Mouse (Mus musculus) kidney, postnatal 0 days (tissue): ENCODE measurements around the gene Agbl4. TPM values are rescaled to one million over a fixed set of nuclear protein-coding genes. Genes with fewer than 3 reads are reported as not detected.

Source experiments
- ATAC-seq: fragments of 200-750 bp; cut with Nextera tagmentation; replicated peaks from 2 replicates; pipeline ENCODE4 v1.8.0; 2017; ENCODE audit warnings: low read depth, moderate number of reproducible peaks, moderate TSS enrichment, moderate library complexity; ENCODE audit not compliant: low FRiP score
- DNase-seq: peaks from one replicate; pipeline ENCODE4 v3.0.0-alpha.2; 2016; ENCODE audit warnings: low spot score
- H3K27ac ChIP-seq: fragments of 300-500 bp; sonication (generic); 2 replicates; pipeline ENCODE4 v1.5.1; 2014; ENCODE audit warnings: mild to moderate bottlenecking
- H3K27me3 ChIP-seq: fragments of 300-500 bp; sonication (generic); 2 replicates; pipeline ENCODE4 v1.6.1; 2014; ENCODE audit warnings: low read length, mixed read lengths; ENCODE audit not compliant: insufficient read depth
- H3K36me3 ChIP-seq: fragments of 300-500 bp; sonication (generic); 2 replicates; pipeline ENCODE4 v1.6.1; 2014; ENCODE audit warnings: low read length, mixed read lengths; ENCODE audit not compliant: insufficient read depth
- H3K4me1 ChIP-seq: fragments of 300-500 bp; sonication (generic); replicated peaks from 2 replicates; pipeline ENCODE4 v1.6.1; 2014; ENCODE audit warnings: antibody characterized with exemption, low read length, mixed read lengths; ENCODE audit not compliant: insufficient read depth
- H3K4me2 ChIP-seq: fragments of 300-500 bp; sonication (generic); 2 replicates; pipeline ENCODE4 v1.6.1; 2014; ENCODE audit warnings: mild to moderate bottlenecking, low read length, moderate library complexity, mixed read lengths
- H3K4me3 ChIP-seq: fragments of 300-500 bp; sonication (generic); replicated peaks from 2 replicates; pipeline ENCODE4 v1.5.1; 2014; ENCODE audit warnings: low read depth, low read length
- H3K9ac ChIP-seq: fragments of 300-500 bp; sonication (generic); 2 replicates; pipeline ENCODE4 v1.6.1; 2014; ENCODE audit warnings: low read depth, low read length
- H3K9me3 ChIP-seq: fragments of 300-500 bp; sonication (generic); replicated peaks from 2 replicates; pipeline ENCODE4 v1.6.1; 2016; ENCODE audit warnings: low read length, inconsistent platforms, mixed read lengths
- CTCF ChIP-seq: IDR thresholded peaks from 2 replicates; pipeline ENCODE4 v1.5.1; 2016; ENCODE audit warnings: antibody characterized with exemption, low read depth, mild to moderate bottlenecking, moderate library complexity
- WGBS: fragments of 180-500 bp; shearing (Covaris S2); extraction: QIAGEN DNeasy Blood & Tissue Kit; methylation state at CpG from one replicate; pipeline ENCODE4 v1.1.7; 2014; 5-methylcytosine and 5-hydroxymethylcytosine counted together
- polyA plus RNA-seq: library from polyadenylated mRNA; unstranded; fragments of >200 nt; fragmentation: Nextera tagmentation; extraction: Ambion mirVana; gene quantifications from 2 replicates; pipeline ENCODE4 v1.2.1, GENCODE M21; 2015

Gene Agbl4
- polyA plus RNA-seq, 1 experiment from 2014 or later: 0.28 TPM

GRCm38 (mm10) chr4:110662940-110663339 is 265.5 kb downstream of the Agbl4 start:
- Histone ChIP-seq H3K36me3 (no peaks in the 10 kb centered on the region), H3K9me3 (no peaks in the 10 kb centered on the region), H3K4me2 (no peak overlapping the region), H3K9ac (no peak overlapping the region), H3K27ac (no peak overlapping the region), H3K27me3 (no peaks in the 10 kb centered on the region), H3K4me3 (no peak overlapping the region), H3K4me1 (no peaks in the 10 kb centered on the region)
- DNase-seq (no peak), ATAC-seq (no peak)
- WGBS: 86% methylated on average over 2 of the region's 2 CpGs
- no peak for TF ChIP-seq CTCF

GRCm38 (mm10) chr4:110674121-110674520 is 276.7 kb downstream of the Agbl4 start:
- no peak overlapping the region for H3K9ac ChIP-seq
- H3K9me3 ChIP-seq: no peaks in the 10 kb centered on the region
- WGBS: 59% methylated on average over 1 of the region's 1 CpGs
- no peaks in the 10 kb centered on the region for H3K4me1 ChIP-seq
- no peaks in the 10 kb centered on the region for H3K36me3 ChIP-seq
- TF ChIP-seq CTCF: no peak
- H3K4me3 ChIP-seq: no peak overlapping the region
- H3K4me2 ChIP-seq: no peak overlapping the region
- H3K27me3 ChIP-seq: no peaks in the 10 kb centered on the region
- no peak overlapping the region for H3K27ac ChIP-seq
- no peak for DNase-seq
- no peak for ATAC-seq

GRCm38 (mm10) chr4:110735141-110735540 is 337.7 kb downstream of the Agbl4 start:
- Histone ChIP-seq H3K9me3 (no peaks in the 10 kb centered on the region), H3K36me3 (no peaks in the 10 kb centered on the region), H3K4me3 (no peak overlapping the region), H3K4me2 (no peak overlapping the region), H3K4me1 (no peaks in the 10 kb centered on the region), H3K9ac (no peak overlapping the region), H3K27ac (no peak overlapping the region), H3K27me3 (no peaks in the 10 kb centered on the region)
- TF ChIP-seq CTCF: no peak
- DNase-seq: no peak
- ATAC-seq: no peak
- WGBS: 70% methylated on average over 1 of the region's 1 CpGs

GRCm38 (mm10) chr4:110757941-110758340 is 360.5 kb downstream of the Agbl4 start:
- DNase-seq (no peak), ATAC-seq (no peak)
- Histone ChIP-seq H3K4me1 (no peaks in the 10 kb centered on the region), H3K4me3 (no peak overlapping the region), H3K9ac (no peak overlapping the region), H3K27me3 (no peaks in the 10 kb centered on the region), H3K9me3 (no peaks in the 10 kb centered on the region), H3K27ac (no peak overlapping the region), H3K4me2 (no peak overlapping the region), H3K36me3 (no peaks in the 10 kb centered on the region)
- TF ChIP-seq CTCF: no peak
- 78% methylated on average over 2 of the region's 2 CpGs for WGBS

- WGBS: 77% methylated on average over 4 of the region's 4 CpGs
- no peak for TF ChIP-seq CTCF
- no peak overlapping the region for H3K9ac ChIP-seq
- H3K4me2 ChIP-seq: no peak overlapping the region
- no peaks in the 10 kb centered on the region for H3K9me3 ChIP-seq
- H3K27me3 ChIP-seq: no peaks in the 10 kb centered on the region
- DNase-seq (no peak), ATAC-seq (no peak)
- H3K36me3 ChIP-seq: no peaks in the 10 kb centered on the region
- no peaks in the 10 kb centered on the region for H3K4me1 ChIP-seq
- no peak overlapping the region for H3K27ac ChIP-seq
- H3K4me3 ChIP-seq: no peak overlapping the region
Measured at GRCm38 (mm10) chr4:110788596-110788995, 391.1 kb downstream of the Agbl4 start.

GRCm38 (mm10) chr4:110799902-110800301 is 402.4 kb downstream of the Agbl4 start:
- no peaks in the 10 kb centered on the region for H3K9me3 ChIP-seq
- DNase-seq (no peak), ATAC-seq (no peak)
- TF ChIP-seq CTCF: no peak
- H3K27ac ChIP-seq: no peak overlapping the region
- no peak overlapping the region for H3K9ac ChIP-seq
- H3K36me3 ChIP-seq: no peaks in the 10 kb centered on the region
- no peaks in the 10 kb centered on the region for H3K4me1 ChIP-seq
- no peaks in the 10 kb centered on the region for H3K27me3 ChIP-seq
- no peak overlapping the region for H3K4me3 ChIP-seq
- no peak overlapping the region for H3K4me2 ChIP-seq
- WGBS: 72% methylated on average over 4 of the region's 4 CpGs

- WGBS: 69% methylated on average over 1 of the region's 1 CpGs
- H3K4me3 ChIP-seq: no peak overlapping the region
- no peak for TF ChIP-seq CTCF
- H3K9me3 ChIP-seq: no peaks in the 10 kb centered on the region
- no peaks in the 10 kb centered on the region for H3K4me1 ChIP-seq
- H3K9ac ChIP-seq: no peak overlapping the region
- H3K4me2 ChIP-seq: no peak overlapping the region
- no peak overlapping the region for H3K27ac ChIP-seq
- ATAC-seq: no peak
- H3K27me3 ChIP-seq: no peaks in the 10 kb centered on the region
- DNase-seq: no peak
- H3K36me3 ChIP-seq: no peaks in the 10 kb centered on the region
Measured at GRCm38 (mm10) chr4:110810947-110811346, 413.5 kb downstream of the Agbl4 start.
